Mouse (Mus musculus): Measurements from ENCODE around the gene Olfr1301.

The Olfr1301 gene

GRCm38 (mm10) chr2:111750706-111751105, at the start of gene Olfr1301:
Gene Olfr1301, plus strand, starts transcription at chr2:111751006.
- DNase-seq (ENCODE audit: low spot score), result no peak

GRCm38 (mm10) chr2:111726739-111727138, 24.1 kb upstream of the Olfr1301 start:
- DNase-seq (ENCODE audit: low spot score), result no peak

GRCm38 (mm10) chr2:111777129-111777528, 26.3 kb downstream of the Olfr1301 start, which contains the start of gene Olfr1302:
Gene Olfr1302, plus strand, starts transcription at chr2:111777429.
- DNase-seq (ENCODE audit: low spot score), result no peak
